Mouse (Mus musculus): ENCODE data around the gene Siglech. TPM values are rescaled to one million over a fixed set of nuclear protein-coding genes. Genes with fewer than 3 reads are reported as not detected.
"Not testable (repeated sequence)": the region's sequence is repeated elsewhere in the genome, so short reads cannot be mapped to it uniquely, and the experiment has no call there.

Gene Siglech
- polyA plus RNA-seq, 1 experiment from 2014 or later: 0.25 TPM

- Histone ChIP-seq H3K9ac (ENCODE audit: low read length) (no peak overlapping the region), H3K27me3 (ENCODE audit: control insufficient read depth, insufficient read depth, low read depth, low read length) (no peaks in the 10 kb centered on the region), H3K4me2 (ENCODE audit: low read depth, low read length) (no peak overlapping the region), H3K27ac (ENCODE audit: low read length) (no peak overlapping the region), H3K9me3 (ENCODE audit: control insufficient read depth, low read length) (no peaks in the 10 kb centered on the region), H3K36me3 (ENCODE audit: control insufficient read depth, insufficient read depth, low read length) (no peaks in the 10 kb centered on the region), H3K4me1 (replicated peaks; ENCODE audit: control insufficient read depth, insufficient read depth, low read length) (no peaks in the 10 kb centered on the region), H3K4me3 (ENCODE audit: low read length) (no peak overlapping the region)
- ATAC-seq (ENCODE audit: low read depth): no peak
- WGBS: 23% methylated on average over 4 of the region's 4 CpGs
These were observed 12.0 kb downstream of the Siglech start for GRCm38 (mm10) chr7:55780011-55780410.

- no peak overlapping the region for H3K9ac ChIP-seq (ENCODE audit: low read length)
- no peaks in the 10 kb centered on the region for H3K4me1 ChIP-seq (replicated peaks; ENCODE audit: control insufficient read depth, insufficient read depth, low read length)
- H3K4me2 ChIP-seq (ENCODE audit: low read depth, low read length): no peak overlapping the region
- WGBS: 48% methylated on average over 3 of the region's 3 CpGs
- no peak overlapping the region for H3K27ac ChIP-seq (ENCODE audit: low read length)
- no peak for ATAC-seq (ENCODE audit: low read depth)
- no peaks in the 10 kb centered on the region for H3K9me3 ChIP-seq (ENCODE audit: control insufficient read depth, low read length)
- no peaks in the 10 kb centered on the region for H3K27me3 ChIP-seq (ENCODE audit: control insufficient read depth, insufficient read depth, low read depth, low read length)
- H3K4me3 ChIP-seq (ENCODE audit: low read length): no peak overlapping the region
- no peaks in the 10 kb centered on the region for H3K36me3 ChIP-seq (ENCODE audit: control insufficient read depth, insufficient read depth, low read length)
These were observed 14.5 kb downstream of the Siglech start for GRCm38 (mm10) chr7:55782493-55782892.

- no peaks in the 10 kb centered on the region for H3K9me3 ChIP-seq (ENCODE audit: control insufficient read depth, low read length)
- no peaks in the 10 kb centered on the region for H3K4me1 ChIP-seq (replicated peaks; ENCODE audit: control insufficient read depth, insufficient read depth, low read length)
- H3K27me3 ChIP-seq (ENCODE audit: control insufficient read depth, insufficient read depth, low read depth, low read length): no peaks in the 10 kb centered on the region
- WGBS: 28% methylated on average over 3 of the region's 3 CpGs
- ATAC-seq (ENCODE audit: low read depth): peak; percentile 38; the same call in 1 of the 2 replicates
- H3K9ac ChIP-seq (ENCODE audit: low read length): no peak overlapping the region
- H3K4me3 ChIP-seq (ENCODE audit: low read length): no peak overlapping the region
- no peak overlapping the region for H3K4me2 ChIP-seq (ENCODE audit: low read depth, low read length)
- H3K36me3 ChIP-seq (ENCODE audit: control insufficient read depth, insufficient read depth, low read length): no peaks in the 10 kb centered on the region
- no peak overlapping the region for H3K27ac ChIP-seq (ENCODE audit: low read length)
These were observed 16.6 kb downstream of the Siglech start for GRCm38 (mm10) chr7:55784580-55784979.

DNA sequence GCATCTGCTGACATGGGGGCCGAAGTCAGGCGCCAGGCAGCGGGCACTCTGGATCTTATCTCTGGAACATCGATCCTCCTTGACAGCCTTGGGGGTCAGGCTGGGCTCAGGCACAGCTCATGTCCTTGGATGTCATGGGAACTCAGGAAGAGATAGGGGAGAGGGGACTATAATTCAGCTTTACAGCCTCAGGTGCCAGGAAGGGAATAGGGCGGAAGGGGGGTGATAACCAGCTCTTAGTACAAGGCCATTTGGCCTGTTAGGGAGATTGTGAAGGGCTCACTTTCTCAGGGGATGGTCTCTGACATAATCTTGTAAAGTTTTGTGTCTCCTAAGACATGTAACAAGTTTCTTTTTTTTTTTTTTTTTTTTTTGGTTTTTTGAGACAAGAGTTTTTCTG is 22.6 kb downstream of the Siglech start:
- H3K9ac ChIP-seq (ENCODE audit: low read length); H3K4me2 ChIP-seq (ENCODE audit: low read depth, low read length); H3K36me3 ChIP-seq (ENCODE audit: control insufficient read depth, insufficient read depth, low read length); ATAC-seq (ENCODE audit: low read depth); H3K4me3 ChIP-seq (ENCODE audit: low read length); H3K27me3 ChIP-seq (ENCODE audit: control insufficient read depth, insufficient read depth, low read depth, low read length); H3K27ac ChIP-seq (ENCODE audit: low read length); H3K9me3 ChIP-seq (ENCODE audit: control insufficient read depth, low read length): not testable (repeated sequence)
- peaks cover 12% of the 10 kb centered on the region; the same call in 1 of the 2 replicates for H3K4me1 ChIP-seq (replicated peaks; ENCODE audit: control insufficient read depth, insufficient read depth, low read length)
- 39% methylated on average over 5 of the region's 5 CpGs for WGBS

DNA sequence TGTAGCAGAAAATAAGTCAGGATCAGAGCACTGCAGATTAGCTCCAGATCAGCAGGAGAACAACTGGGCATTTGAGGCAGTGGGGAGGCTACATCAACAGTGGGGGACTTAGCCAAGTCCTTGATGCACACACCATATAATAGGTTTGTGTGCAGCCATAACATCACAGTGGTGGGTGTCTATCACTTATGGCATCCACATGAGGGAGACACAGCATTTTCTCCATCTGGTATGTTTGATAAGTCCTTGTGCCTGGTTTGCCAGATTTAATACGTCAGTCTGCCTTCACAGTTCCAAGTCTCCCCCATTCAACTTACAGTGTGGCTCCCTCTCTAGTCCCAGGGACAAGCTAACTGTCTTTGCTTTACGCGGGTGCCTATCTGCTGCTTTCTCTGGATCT is 24.3 kb downstream of the Siglech start:
- 72% methylated on average over 3 of the region's 3 CpGs for WGBS
- Histone ChIP-seq H3K27me3 (ENCODE audit: control insufficient read depth, insufficient read depth, low read depth, low read length) (no peaks in the 10 kb centered on the region), H3K9ac (ENCODE audit: low read length) (no peak overlapping the region), H3K4me1 (replicated peaks; ENCODE audit: control insufficient read depth, insufficient read depth, low read length) (peaks cover 12% of the 10 kb centered on the region; the same call in 1 of the 2 replicates), H3K36me3 (ENCODE audit: control insufficient read depth, insufficient read depth, low read length) (peaks cover 14% of the 10 kb centered on the region), H3K4me2 (ENCODE audit: low read depth, low read length) (no peak overlapping the region), H3K4me3 (ENCODE audit: low read length) (no peak overlapping the region), H3K9me3 (ENCODE audit: control insufficient read depth, low read length) (no peaks in the 10 kb centered on the region), H3K27ac (ENCODE audit: low read length) (no peak overlapping the region)
- ATAC-seq (ENCODE audit: low read depth): no peak

- peak overlapping the region; percentile 75 for H3K4me2 ChIP-seq (ENCODE audit: low read depth, low read length)
- H3K4me1 ChIP-seq (replicated peaks; ENCODE audit: control insufficient read depth, insufficient read depth, low read length): peaks cover 12% of the 10 kb centered on the region; the same call in 1 of the 2 replicates
- H3K36me3 ChIP-seq (ENCODE audit: control insufficient read depth, insufficient read depth, low read length): peaks cover 18% of the 10 kb centered on the region
- H3K9ac ChIP-seq (ENCODE audit: low read length): peak overlapping the region; percentile 93
- no peaks in the 10 kb centered on the region for H3K27me3 ChIP-seq (ENCODE audit: control insufficient read depth, insufficient read depth, low read depth, low read length)
- peak overlapping the region; percentile 89 for H3K4me3 ChIP-seq (ENCODE audit: low read length)
- H3K9me3 ChIP-seq (ENCODE audit: control insufficient read depth, low read length): no peaks in the 10 kb centered on the region
- no peak overlapping the region for H3K27ac ChIP-seq (ENCODE audit: low read length)
- ATAC-seq (ENCODE audit: low read depth): peak; percentile 19
- 35% methylated on average over 13 of the region's 13 CpGs for WGBS
These were observed 25.4 kb downstream of the Siglech start for GRCm38 (mm10) chr7:55793236-55793951.

DNA sequence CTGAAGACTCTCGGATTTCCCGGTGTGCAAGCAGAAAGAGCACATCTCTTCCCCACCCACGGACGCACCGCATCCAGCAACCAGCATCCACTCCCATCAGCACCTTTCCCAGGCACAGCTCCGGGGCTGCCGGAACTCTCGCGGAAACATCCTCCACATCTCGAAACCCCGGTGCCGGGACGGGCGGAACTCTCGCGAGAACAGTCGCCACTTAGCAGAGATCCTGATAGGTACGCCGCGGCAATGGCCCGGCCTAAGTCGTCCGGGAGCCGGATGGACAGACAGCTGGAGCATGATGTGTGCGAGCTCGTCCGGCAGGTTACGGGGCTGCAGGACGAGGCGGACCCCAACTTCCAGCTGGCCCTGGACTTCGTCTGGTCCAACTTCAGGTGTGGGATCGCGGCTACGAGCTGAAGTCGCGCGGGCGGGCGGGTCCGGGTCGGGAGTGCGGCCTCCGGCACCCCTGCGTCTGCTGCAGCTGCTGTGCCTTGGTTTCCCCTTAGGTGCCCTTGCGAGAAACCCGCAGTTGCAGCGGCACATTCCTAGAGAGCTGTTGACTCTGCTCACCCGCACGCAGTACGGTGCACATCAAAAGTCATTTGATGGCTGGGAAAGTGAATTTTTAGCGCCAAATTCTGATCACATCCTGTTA is 26.1 kb downstream of the Siglech start, which contains the start of gene Tubgcp5:
Tubgcp5 (plus strand) TSS at position 203 of the 652 bp plus-strand sequence.
- H3K9me3 ChIP-seq (ENCODE audit: control insufficient read depth, low read length): no peaks in the 10 kb centered on the region
- H3K27ac ChIP-seq (ENCODE audit: low read length): peak within 1 kb of the TSS; percentile 61
- WGBS: under 1% methylated on average over 51 of the region's 51 CpGs

GRCm38 (mm10) chr7:55799981-55800380 is 32.0 kb downstream of the Siglech start:
- Histone ChIP-seq H3K4me2 (ENCODE audit: low read depth, low read length) (no peak overlapping the region), H3K27ac (ENCODE audit: low read length) (no peak overlapping the region), H3K9ac (ENCODE audit: low read length) (no peak overlapping the region), H3K4me1 (replicated peaks; ENCODE audit: control insufficient read depth, insufficient read depth, low read length) (peaks cover 3% of the 10 kb centered on the region; the same call in 1 of the 2 replicates), H3K36me3 (ENCODE audit: control insufficient read depth, insufficient read depth, low read length) (peaks cover 44% of the 10 kb centered on the region), H3K9me3 (ENCODE audit: control insufficient read depth, low read length) (no peaks in the 10 kb centered on the region), H3K27me3 (ENCODE audit: control insufficient read depth, insufficient read depth, low read depth, low read length) (no peaks in the 10 kb centered on the region), H3K4me3 (ENCODE audit: low read length) (no peak overlapping the region)
- WGBS: 92% methylated on average over 3 of the region's 3 CpGs
- ATAC-seq (ENCODE audit: low read depth): no peak

More for the DNA sequence above, 26.1 kb downstream of the Siglech start, which contains the start of gene Tubgcp5:
- Histone ChIP-seq H3K4me3 (ENCODE audit: low read length) (peak within 1 kb of the TSS; percentile 89), H3K27me3 (ENCODE audit: control insufficient read depth, insufficient read depth, low read depth, low read length) (no peaks in the 10 kb centered on the region), H3K4me2 (ENCODE audit: low read depth, low read length) (peak within 1 kb of the TSS; percentile 75), H3K9ac (ENCODE audit: low read length) (peak within 1 kb of the TSS; percentile 93), H3K36me3 (ENCODE audit: control insufficient read depth, insufficient read depth, low read length) (peaks cover 20% of the 10 kb centered on the region), H3K4me1 (replicated peaks; ENCODE audit: control insufficient read depth, insufficient read depth, low read length) (peaks cover 12% of the 10 kb centered on the region; the same call in 1 of the 2 replicates)
- peak; percentile 100 for ATAC-seq (ENCODE audit: low read depth)

DNA sequence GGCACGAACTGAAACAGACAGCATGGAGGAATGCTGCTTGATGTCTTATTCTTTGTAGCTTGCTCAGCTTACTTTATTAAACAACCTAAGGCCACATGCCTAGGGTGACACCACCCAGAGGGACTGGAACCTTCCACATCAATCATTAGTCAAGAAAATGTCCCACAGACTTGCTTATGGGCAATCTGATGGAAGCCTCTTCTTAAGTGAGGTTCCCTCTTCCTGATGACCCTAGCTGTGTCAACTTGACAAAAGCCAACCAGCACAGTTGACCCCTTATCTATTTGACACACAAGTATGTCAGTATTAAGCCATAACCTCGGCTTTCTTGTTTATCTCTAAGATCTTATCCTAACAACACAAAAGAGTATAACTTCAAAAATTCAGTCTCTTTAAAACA is 42.0 kb downstream of the Siglech start:
- no peak overlapping the region for H3K4me2 ChIP-seq (ENCODE audit: low read depth, low read length)
- H3K36me3 ChIP-seq (ENCODE audit: control insufficient read depth, insufficient read depth, low read length): peaks cover 42% of the 10 kb centered on the region
- H3K4me1 ChIP-seq (replicated peaks; ENCODE audit: control insufficient read depth, insufficient read depth, low read length): no peaks in the 10 kb centered on the region
- H3K27me3 ChIP-seq (ENCODE audit: control insufficient read depth, insufficient read depth, low read depth, low read length): no peaks in the 10 kb centered on the region
- no peak overlapping the region for H3K4me3 ChIP-seq (ENCODE audit: low read length)
- no peak overlapping the region for H3K27ac ChIP-seq (ENCODE audit: low read length)
- no peak for ATAC-seq (ENCODE audit: low read depth)
- no peaks in the 10 kb centered on the region for H3K9me3 ChIP-seq (ENCODE audit: control insufficient read depth, low read length)
- WGBS: 73% methylated on average over 2 of the region's 2 CpGs
- H3K9ac ChIP-seq (ENCODE audit: low read length): no peak overlapping the region
